Mouse (Mus musculus): ENCODE measurements around the gene Mtfr1l.

Gene Mtfr1l

GRCm38 (mm10) chr4:134557626-134558249 lies 22.6 kb upstream of the Mtfr1l start:
- no peak for DNase-seq

DNA sequence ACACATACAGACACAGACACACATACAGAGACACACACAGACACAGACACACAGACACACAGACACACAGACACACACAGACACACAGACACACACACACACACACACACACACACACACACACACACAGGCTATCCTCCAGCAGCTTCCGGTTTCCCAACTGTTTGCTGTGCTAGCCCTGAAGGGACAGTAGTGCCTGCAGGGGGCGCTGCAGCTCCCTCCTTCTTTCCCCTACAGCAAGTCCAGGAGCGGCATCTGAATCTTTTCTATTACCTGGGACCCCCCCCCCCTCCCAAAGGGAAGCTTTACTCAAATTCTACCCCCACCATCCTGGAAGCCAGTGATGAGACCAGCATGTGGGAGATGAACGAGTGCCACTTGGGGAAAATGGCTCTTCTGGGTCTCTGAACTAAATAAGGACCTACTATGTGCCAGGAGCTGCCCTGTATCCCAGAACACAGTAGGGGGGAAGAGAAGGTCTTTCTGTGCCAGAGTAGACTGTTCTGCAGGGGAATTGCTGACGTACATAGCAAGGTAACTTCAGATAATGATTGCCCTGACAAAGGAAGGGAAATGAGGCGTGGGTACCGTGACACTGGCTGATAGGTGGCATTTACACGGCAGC lies 20.9 kb upstream of the Mtfr1l start:
- DNase-seq, result no peak

DNA sequence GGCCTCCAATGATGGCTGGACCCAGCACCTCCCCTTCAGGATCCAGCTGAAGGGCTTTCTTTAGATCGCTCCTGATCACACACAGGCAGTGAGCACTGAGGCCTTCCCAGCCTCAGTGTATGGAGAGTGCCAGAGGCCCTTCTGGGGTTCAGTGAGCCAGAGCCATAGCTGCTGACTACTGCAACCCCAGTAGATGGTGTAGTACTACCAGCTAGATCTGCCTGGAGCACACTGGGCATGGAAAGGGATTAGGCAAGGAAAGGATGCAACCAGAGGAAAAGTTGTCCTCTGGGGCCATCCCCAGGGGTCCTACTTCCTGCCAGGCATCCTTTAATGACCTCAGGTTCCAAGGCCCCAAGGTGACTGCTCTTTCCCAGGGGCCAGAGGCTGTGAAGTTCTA lies 18.4 kb upstream of the Mtfr1l start:
- no peak for DNase-seq

GRCm38 (mm10) chr4:134551494-134552316 lies 16.5 kb upstream of the Mtfr1l start, which contains the start of gene Selenon:
Selenon (minus strand) TSS chr4:134552166.
- DNase-seq, result peak; percentile 73 to 80

DNA sequence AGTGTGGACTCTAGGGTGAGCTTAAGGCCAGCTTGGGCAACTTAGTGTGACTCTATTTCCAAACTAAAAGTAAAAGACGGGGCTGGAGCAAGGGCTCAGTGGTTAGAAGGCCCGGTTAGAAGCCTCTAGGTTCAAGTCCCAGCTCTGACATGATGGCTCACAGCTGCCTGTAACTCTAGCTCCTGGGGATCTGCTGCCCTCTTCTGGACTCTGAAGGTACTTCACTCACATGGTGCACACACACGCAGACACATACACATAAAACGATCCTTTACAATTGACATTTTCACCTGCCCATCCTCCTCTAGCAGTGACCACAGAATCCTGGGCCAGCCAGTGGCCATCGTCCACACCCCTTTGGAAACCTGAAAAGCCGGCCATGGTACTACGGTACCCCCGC lies 14.7 kb upstream of the Mtfr1l start:
- no peak for DNase-seq

DNA sequence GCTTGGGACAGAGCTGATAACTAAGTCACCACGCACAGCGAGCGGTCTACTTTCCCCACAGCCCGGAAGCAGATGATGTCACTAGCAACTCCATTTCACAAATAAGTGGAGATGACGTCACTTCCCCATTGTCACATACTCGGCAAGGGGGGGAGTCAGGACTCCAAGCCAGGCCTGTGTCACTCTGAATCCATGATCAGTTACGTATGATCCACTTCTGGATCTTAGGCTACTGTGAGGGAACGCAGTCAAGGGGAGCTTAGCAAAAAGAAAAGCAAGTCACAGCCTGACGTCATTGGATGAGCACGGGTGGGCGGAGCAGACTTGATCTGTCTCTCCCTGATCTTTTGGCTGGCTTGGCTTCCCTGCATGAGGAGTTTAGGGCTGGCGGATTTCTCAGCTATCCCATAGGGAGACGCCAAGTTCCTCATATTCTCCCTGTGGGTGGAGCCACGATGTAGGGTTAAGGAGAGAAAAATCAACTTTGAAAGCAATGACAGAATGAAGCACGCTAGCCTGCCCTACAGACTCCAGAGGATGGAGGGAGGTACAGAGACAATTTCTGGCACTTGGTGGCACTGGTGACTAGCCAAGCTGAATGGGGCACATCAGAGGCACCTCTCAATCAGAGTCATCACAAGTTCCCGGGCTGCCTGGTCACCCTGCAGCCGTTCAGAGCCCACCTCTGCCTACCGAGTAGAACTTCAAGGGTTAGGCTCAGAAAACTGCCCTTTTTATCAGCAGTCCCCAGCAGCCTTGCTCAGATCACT lies 13.2 kb upstream of the Mtfr1l start:
- DNase-seq, result peak; percentile 37 to 52

DNA sequence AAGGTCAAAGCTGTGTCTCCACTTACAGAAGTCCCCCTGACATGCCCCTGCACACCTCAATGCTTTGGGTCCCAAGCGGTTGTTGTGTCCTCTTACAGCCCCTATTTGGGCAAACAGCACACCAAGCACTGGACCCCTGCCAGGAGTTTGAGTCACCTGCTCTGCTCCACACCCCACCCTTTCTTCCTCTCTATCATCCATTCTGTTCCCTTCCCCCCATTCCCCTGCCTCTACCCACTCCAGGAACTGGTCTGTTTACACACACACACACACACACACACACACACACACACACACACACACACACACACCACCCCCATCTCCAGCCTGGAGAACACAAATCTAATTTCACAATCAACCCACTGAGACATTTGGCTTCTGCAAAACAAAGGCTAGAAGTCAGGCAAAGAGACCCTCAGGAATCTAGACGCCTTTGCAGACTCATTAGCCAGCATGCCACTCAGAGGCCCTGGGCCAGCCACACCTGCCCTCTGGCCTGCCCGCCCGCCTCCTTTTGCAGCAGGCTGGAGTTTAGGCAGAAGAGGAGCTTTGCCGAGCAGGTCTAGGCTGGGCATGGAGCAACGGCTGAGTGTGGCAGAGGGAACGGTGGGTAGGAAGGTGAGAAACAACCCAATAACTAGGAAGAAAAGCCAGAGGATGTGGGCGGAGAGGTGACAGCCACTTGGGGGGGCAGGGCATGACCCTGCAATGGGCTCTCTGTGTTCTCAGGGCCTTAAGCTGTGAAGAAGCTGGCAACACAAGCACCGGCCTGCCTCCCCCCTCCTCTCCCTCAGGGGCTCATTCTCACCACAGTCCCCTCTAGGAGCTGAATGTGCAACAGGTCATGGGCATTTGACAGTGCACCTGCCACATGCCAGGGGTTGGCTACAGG lies 11.9 kb upstream of the Mtfr1l start:
- peak; percentile 67 to 81 for DNase-seq

DNA sequence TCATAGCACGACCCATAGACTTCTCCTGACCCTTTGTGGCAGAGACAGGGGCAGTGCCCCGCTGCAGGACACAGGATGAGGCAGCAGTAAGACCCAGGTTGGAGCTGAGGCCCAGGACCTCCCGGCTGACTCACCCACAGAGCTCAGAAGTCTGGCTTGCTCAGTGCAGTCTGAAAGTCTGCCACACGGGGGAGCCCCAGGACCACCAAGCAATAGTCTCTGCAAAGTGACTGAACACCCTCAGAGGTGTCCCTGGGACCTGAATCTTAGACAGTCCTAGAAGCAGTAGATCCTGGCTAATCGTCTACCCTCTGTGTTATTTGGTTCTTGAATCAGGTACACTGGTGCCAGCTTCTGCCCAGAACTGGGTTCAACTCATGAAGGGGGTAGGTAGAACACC lies 8.1 kb upstream of the Mtfr1l start:
- DNase-seq, result peak; percentile 86 to 90

DNA sequence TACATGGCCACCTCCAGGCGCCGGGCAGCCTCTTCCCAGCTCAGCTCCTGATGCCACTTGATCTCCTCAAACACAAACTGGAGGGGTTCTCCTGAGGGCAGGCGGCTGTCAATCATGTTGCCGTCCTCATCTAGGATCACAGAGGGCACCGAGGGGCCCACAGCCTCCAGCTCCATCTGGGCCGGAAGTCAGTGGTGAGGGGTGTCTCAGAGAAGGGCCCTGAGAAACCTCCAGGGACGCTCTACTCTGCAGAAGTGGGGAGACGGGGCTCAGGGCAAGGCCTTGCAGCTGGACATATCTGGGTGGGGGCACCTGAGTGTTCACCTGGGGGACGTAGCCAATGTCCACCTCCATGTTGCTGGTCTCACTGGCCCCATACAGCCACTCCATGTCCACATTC lies 7.5 kb upstream of the Mtfr1l start:
- no peak for DNase-seq

GRCm38 (mm10) chr4:134538997-134539580 lies 3.9 kb upstream of the Mtfr1l start:
- DNase-seq, result no peak

- DNase-seq, result no peak
These were observed 582 bp upstream of the Mtfr1l start for GRCm38 (mm10) chr4:134535787-134536151.

- peak; percentile 81 to 83 for DNase-seq
These were observed 882 bp downstream of the Mtfr1l start for GRCm38 (mm10) chr4:134534124-134534886.

DNA sequence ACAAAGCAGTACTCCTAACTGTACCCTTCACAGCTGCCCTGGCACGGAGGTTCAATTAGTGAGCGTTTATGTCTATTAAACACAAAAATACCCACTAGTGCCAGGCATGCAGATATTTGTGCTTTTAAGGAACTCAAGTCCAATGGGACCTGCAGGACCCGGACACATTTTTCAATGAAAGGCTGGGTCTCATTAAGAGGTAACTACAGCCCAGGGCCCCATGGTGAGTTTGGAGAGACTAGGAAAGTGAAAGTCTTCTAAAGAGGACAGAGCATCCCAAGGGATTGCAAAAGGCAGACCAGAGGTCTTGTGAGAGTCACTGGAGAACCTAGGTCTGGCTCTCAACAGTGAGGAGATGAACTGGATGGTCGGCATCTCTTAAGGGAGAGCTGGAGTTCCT lies 1.8 kb downstream of the Mtfr1l start:
- DNase-seq, result no peak

GRCm38 (mm10) chr4:134532928-134533327 lies 2.3 kb downstream of the Mtfr1l start:
- peak; percentile 41 to 74 for DNase-seq

DNA sequence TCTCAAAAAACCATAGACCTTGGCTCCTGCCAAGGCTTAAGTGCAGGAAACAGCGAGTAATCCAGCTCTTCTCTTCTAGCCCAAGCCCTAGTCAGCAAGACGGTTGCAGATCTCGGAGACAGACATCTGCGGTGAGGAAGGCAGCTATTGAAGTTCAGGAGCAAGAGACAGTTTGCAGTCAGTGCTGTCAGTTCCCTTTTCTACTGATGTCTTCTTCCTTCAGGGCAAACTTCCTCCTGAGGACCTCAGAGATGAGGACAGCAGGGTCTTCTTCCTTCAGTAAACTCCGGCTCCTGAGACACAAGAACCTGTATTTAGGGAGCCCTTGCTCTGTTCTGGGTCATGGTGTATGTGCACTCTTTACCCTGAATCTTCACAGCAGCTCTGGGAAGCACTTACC lies 9.0 kb downstream of the Mtfr1l start:
- DNase-seq, result no peak

DNA sequence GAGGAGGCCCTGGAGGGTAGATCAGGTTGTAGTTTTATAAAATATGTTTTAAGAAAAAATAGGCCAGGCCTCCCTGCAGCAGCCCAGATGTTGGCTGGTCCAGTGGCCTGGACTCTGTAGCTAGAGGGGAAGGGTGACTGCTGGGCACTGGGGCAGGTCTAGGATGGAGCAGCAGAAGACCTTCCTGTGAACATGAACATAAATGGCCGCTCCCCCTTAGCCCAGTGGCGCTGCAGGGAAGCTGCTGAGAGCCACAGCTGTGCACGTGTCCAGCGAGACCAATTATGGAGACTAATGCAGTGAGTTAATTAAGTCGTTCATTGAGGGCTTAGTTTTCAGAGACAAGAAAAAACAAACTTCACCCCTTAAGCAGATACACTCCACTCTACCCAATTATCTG lies 9.4 kb downstream of the Mtfr1l start:
- DNase-seq, result no peak

- DNase-seq, result no peak
These were observed 11.7 kb downstream of the Mtfr1l start for GRCm38 (mm10) chr4:134523447-134523846.

DNA sequence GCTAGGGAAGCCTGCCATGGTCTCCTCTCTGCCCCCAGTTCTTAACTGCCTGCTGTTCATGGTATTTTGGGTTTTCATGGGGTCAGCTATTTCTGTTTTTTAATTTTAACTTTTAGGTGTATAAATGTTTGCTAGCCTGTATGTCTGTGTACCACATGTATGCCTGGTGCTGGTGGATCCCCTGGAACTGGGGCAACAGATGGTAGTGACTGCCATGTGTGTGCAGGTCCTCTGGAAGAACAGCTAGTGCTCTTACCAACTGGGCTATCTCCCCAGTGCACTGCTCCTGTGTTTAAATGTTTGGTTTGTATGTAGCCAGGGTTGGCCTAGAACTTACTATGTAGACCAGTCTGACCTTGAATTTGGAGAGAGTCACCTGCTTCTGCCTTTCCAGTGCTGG lies 15.9 kb downstream of the Mtfr1l start:
- no peak for DNase-seq

- no peak for DNase-seq
These were observed 16.6 kb downstream of the Mtfr1l start for GRCm38 (mm10) chr4:134518541-134518940.

- no peak for DNase-seq
These were observed 17.5 kb downstream of the Mtfr1l start for GRCm38 (mm10) chr4:134517719-134518118.

GRCm38 (mm10) chr4:134516981-134517380 lies 18.2 kb downstream of the Mtfr1l start:
- DNase-seq, result no peak
